Mouse (Mus musculus) Patski (cell line): ENCODE data around the gene Fez2. TPM values are rescaled to one million over a fixed set of nuclear protein-coding genes. Genes with fewer than 3 reads are reported as not detected.

Experiments
- ATAC-seq: fragments of 100-300 bp; one replicate; pipeline ENCODE4 v1.8.0; 2021
- CTCF ChIA-PET: fragments of 350-600 bp; sonication (Branson Sonifier 250); formaldehyde crosslinking; loops from one replicate; lab custom pipeline; 2022; ENCODE audit warnings: inconsistent platforms; lab: Charles Lee
- POLR2A ChIA-PET: fragments of 350-600 bp; sonication (Branson Sonifier 250); formaldehyde crosslinking; loops from one replicate; lab custom pipeline; 2022; ENCODE audit warnings: antibody characterized with exemption, inconsistent platforms; lab: Charles Lee
- DNase-seq: peaks from one replicate; pipeline ENCODE4 v3.0.0-alpha.2; 2011; ENCODE audit warnings: low read depth, low spot score
- H3K27me3 ChIP-seq: fragments of 371-371 bp; one replicate; pipeline ENCODE4 v1.5.1; 2021
- CTCF ChIP-seq: fragments of 100-300 bp; IDR thresholded peaks from one replicate; pipeline ENCODE4 v1.5.1; 2021
- in situ Hi-C: fragments of 300-500 bp; cut with MboI; formaldehyde crosslinking; loops from 3 replicates; pipeline ENCODE4 v1.11.1; 2018; ENCODE audit warnings: low pct_unique_long_range_greater_than_20kb, mixed read lengths
- polyA plus RNA-seq: library from polyadenylated mRNA; unstranded; gene quantifications from one replicate; pipeline ENCODE4 v1.2.3, GENCODE M21; 2021

Gene Fez2
- polyA plus RNA-seq, 1 experiment from 2014 or later = 86.4 TPM

GRCm38 (mm10) chr17:78355611-78356010 lies 62.3 kb downstream of the Fez2 start:
- CTCF ChIA-PET = no interaction called here
- no peak for TF ChIP-seq CTCF
- no peaks in the 10 kb centered on the region for H3K27me3 ChIP-seq
- POLR2A ChIA-PET = no interaction called here
- in situ Hi-C loops = no loop called here
- DNase-seq = no peak
- no peak for ATAC-seq

DNA sequence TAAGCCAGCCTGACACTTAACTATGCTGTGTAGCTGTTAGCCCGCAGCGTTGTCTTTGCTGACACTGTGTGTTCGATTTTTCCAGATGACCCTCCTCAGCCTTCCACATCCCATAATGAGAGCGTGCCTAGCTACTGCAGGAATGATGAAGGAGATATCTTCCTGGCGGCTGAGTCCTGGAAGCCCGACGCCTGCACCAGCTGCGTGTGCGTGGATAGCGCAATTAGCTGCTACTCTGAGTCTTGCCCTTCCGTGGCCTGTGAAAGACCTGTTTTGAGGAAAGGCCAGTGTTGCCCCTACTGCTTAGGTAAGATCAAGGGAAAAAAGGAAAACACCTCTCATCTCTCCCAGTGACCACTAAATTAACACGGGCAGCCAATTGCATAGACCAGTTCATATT lies 63.1 kb downstream of the Fez2 start:
- H3K27me3 ChIP-seq = no peaks in the 10 kb centered on the region
- no peak for DNase-seq
- CTCF ChIA-PET = interaction anchor here (2.9 kb wide), 1 partner anchor 8 kb away, joined by 10 read pairs; no protein-coding TSS in a partner anchor
- no peak for TF ChIP-seq CTCF
- POLR2A ChIA-PET = no interaction called here
- in situ Hi-C loops = no loop called here
- no peak for ATAC-seq

GRCm38 (mm10) chr17:78354411-78354810 lies 63.5 kb downstream of the Fez2 start:
- in situ Hi-C loops = no loop called here
- ChIA-PET POLR2A (no interaction called here), CTCF (interaction anchor here (2.9 kb wide), 1 partner anchor 8 kb away, joined by 10 read pairs; no protein-coding TSS in a partner anchor)
- ATAC-seq (no peak), DNase-seq (no peak)
- H3K27me3 ChIP-seq = no peaks in the 10 kb centered on the region
- TF ChIP-seq CTCF = no peak

- no peaks in the 10 kb centered on the region for H3K27me3 ChIP-seq
- in situ Hi-C loops = no loop called here
- POLR2A ChIA-PET = interaction anchor here (0.8 to 1.2 kb wide), 2 partner anchors 26 to 31 kb away, joined by 3 to 4 read pairs; no protein-coding TSS in a partner anchor
- no peak for TF ChIP-seq CTCF
- ATAC-seq (no peak), DNase-seq (no peak)
- CTCF ChIA-PET = interaction anchor here (1.8 to 2.9 kb wide), 2 partner anchors 10 to 11 kb away, joined by 4 to 10 read pairs; no protein-coding TSS in a partner anchor
These were observed 65.5 kb downstream of the Fez2 start for GRCm38 (mm10) chr17:78352500-78352855.

GRCm38 (mm10) chr17:78351676-78352499 lies 66.1 kb downstream of the Fez2 start:
- ATAC-seq (peak; percentile 55), DNase-seq (no peak)
- POLR2A ChIA-PET = interaction anchor here (1.2 kb wide), 1 partner anchor 26 kb away, joined by 4 read pairs; no protein-coding TSS in a partner anchor
- no peaks in the 10 kb centered on the region for H3K27me3 ChIP-seq
- in situ Hi-C loops = no loop called here
- CTCF ChIA-PET = interaction anchor here (0.7 to 2.9 kb wide), 5 partner anchors 10 to 83 kb away, joined by 3 to 10 read pairs (median 4); no protein-coding TSS in a partner anchor
- peak; percentile 41 for TF ChIP-seq CTCF

DNA sequence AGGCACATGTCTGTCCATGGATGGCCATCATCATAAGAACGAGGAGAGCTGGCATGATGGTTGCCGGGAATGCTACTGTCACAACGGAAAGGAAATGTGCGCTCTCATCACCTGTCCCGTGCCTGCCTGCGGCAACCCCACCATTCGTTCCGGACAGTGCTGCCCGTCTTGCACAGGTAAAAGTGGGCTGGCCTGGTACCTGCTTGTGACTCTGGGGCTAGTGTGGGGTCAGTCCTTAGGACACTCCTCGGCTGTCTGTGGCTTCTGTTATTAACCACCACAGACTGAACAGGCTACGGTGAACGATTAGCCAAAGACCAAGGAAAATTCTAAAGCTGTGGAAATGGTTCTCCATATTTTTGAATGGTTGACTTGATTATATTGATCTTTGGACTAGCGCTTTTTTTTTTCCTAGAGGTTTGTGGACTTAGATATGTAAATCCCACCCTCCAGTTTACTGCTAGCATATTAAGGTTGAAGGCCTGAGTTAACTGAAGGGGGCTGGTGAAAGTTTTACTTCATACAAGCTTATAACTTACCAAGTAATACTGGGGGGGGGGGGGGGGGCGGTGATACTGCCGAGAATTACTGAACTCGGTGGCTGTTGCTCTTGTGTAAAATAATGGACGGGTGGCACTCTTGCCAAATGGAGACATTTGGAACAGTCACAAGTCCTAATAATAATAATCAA lies 70.7 kb downstream of the Fez2 start:
- H3K27me3 ChIP-seq = no peaks in the 10 kb centered on the region
- no peak for TF ChIP-seq CTCF
- CTCF ChIA-PET = no interaction called here
- in situ Hi-C loops = no loop called here
- DNase-seq (no peak), ATAC-seq (no peak)
- POLR2A ChIA-PET = interaction anchor here (1.1 kb wide), 1 partner anchor 134 kb away, joined by 3 read pairs; no protein-coding TSS in a partner anchor

GRCm38 (mm10) chr17:78343688-78344087 lies 74.3 kb downstream of the Fez2 start:
- ChIA-PET POLR2A (no interaction called here), CTCF (no interaction called here)
- H3K27me3 ChIP-seq = no peaks in the 10 kb centered on the region
- TF ChIP-seq CTCF = no peak
- ATAC-seq (no peak), DNase-seq (no peak)
- in situ Hi-C loops = no loop called here

DNA sequence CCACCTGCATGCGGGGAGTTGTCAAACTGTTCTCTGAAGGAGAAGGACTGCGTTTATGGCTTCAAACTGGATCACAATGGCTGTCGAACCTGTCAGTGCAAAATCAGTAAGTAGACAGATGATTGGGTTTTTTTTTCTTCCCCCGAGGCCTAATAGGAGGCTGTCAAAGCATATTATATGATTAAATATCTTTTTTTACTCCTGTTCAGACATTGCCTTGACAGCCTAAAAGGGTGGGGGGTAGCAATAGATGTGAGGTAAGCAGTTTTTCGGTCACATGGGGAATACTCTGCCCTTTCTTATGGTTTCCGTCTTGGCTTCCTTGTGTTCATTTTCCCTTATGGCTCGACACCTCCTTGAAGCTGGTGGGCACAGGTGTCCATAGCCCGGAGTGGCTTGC lies 82.7 kb downstream of the Fez2 start:
- H3K27me3 ChIP-seq = no peaks in the 10 kb centered on the region
- DNase-seq = no peak
- no peak for TF ChIP-seq CTCF
- ChIA-PET POLR2A (no interaction called here), CTCF (interaction anchor here (1.9 kb wide), 1 partner anchor 17 kb away, joined by 4 read pairs; no protein-coding TSS in a partner anchor)
- no peak for ATAC-seq
- in situ Hi-C loops = no loop called here

GRCm38 (mm10) chr17:78333275-78333674 lies 84.7 kb downstream of the Fez2 start:
- no peak for TF ChIP-seq CTCF
- DNase-seq (no peak), ATAC-seq (no peak)
- CTCF ChIA-PET = interaction anchor here (1.2 kb wide), 1 partner anchor 18 kb away, joined by 4 read pairs; no protein-coding TSS in a partner anchor
- POLR2A ChIA-PET = no interaction called here
- in situ Hi-C loops = no loop called here
- no peaks in the 10 kb centered on the region for H3K27me3 ChIP-seq

DNA sequence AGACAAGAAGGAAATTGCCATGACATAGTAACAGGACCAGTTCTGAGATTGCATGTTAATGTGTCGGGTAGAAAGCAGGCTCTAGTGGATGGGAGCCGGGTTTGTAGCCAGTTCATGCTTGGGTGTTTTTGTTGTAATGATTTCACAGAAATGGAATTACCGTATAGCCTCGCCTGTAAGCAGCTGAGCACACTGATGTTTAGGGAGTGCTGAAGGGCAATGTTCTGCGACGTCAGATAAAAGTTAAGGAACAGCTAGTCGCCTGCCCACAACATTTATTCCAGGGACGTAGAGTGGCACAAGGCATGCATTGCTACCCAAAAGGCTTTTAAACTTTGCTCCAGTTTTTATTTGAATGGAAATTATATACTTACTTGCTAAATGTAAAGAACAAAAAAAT lies 86.5 kb downstream of the Fez2 start:
- POLR2A ChIA-PET = interaction anchor here (0.6 kb wide), 1 partner anchor 123 kb away, joined by 4 read pairs; no protein-coding TSS in a partner anchor
- ATAC-seq (peak; percentile 67), DNase-seq (no peak)
- H3K27me3 ChIP-seq = no peaks in the 10 kb centered on the region
- CTCF ChIA-PET = interaction anchor here (0.7 to 1.1 kb wide), 5 partner anchors 9 to 120 kb away, joined by 3 to 4 read pairs (median 3); no protein-coding TSS in a partner anchor
- in situ Hi-C loops = no loop called here
- TF ChIP-seq CTCF = no peak
